Mouse (Mus musculus): ENCODE data around the gene Plpp6. TPM values are rescaled to one million over a fixed set of nuclear protein-coding genes. Genes with fewer than 3 reads are reported as not detected.

Plpp6 gene
- polyA plus RNA-seq, 1 experiment from 2014 or later = 8.8 TPM

DNA sequence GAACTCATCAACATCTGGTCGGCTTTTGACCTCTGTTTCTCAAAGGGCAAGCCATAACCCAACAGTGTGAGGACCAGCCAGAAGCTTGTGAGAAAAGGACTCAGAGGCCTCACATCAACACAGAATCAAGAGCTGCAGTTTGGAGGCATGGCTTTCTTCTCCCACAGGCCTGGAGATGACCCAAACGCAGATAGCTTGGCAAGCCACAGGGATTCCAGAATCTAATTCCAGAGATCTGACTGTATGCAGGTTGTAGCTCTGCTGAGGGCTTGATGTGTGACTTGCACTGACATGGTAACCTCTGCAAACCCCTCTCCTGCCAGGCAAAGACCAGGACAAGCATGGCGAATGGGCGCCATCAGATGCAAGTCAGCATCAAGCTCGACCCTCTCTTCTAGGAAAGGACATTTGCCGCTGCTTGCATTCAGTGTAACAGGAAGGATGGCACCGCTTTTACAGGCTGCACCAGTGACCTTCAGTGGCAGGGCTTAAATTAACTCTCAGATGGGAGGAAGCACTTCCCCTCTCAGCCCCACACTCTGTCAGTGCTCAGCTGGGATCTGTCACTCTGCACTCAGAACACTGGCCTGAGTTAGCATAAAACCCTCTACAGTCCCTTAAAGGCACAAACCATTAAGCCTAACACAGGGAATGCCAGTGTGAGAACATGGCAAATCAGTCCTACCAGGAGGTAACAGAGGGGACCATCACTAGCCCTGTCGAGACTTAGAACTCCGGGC lies 23.4 kb upstream of the Plpp6 start:
- DNase-seq (ENCODE audit: low spot score, missing footprints) (no peak), ATAC-seq (ENCODE audit: low FRiP score) (no peak)
- 84% methylated on average over 9 of the region's 9 CpGs for WGBS
- Histone ChIP-seq H3K36me3 (ENCODE audit: control insufficient read depth, insufficient read depth, low read length) (no peaks in the 10 kb centered on the region), H3K9ac (ENCODE audit: low read length) (no peak overlapping the region), H3K27ac (ENCODE audit: low read depth, low read length) (no peak overlapping the region), H3K4me2 (no peak overlapping the region), H3K9me3 (ENCODE audit: control insufficient read depth, low read length) (no peaks in the 10 kb centered on the region), H3K4me3 (ENCODE audit: low read depth, low read length) (no peak overlapping the region), H3K4me1 (ENCODE audit: control insufficient read depth, insufficient read depth, low read length) (no peaks in the 10 kb centered on the region), H3K27me3 (ENCODE audit: control insufficient read depth, insufficient read depth, low read length) (no peaks in the 10 kb centered on the region)

DNA sequence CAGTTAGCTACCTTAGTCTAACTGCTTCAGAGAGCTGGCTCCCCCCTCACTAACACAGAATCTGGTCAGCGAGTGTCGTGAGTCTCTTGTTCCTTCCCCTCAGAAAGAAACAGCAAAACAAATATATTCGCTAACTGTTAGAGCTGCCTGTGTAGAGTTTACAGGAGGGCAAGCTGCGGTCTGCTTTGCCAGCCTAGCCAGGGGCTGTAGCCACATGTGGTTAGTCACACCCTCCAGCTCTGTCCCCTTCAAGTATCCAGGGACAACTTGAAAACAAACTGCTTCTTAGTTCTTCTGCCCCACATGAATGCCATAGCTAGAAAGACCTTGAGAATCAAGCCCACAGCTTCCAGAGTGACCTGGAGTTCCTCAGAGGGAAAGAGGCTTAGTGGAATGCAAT lies 22.5 kb upstream of the Plpp6 start:
- Histone ChIP-seq H3K27ac (ENCODE audit: low read depth, low read length) (no peak overlapping the region), H3K9ac (ENCODE audit: low read length) (no peak overlapping the region), H3K4me1 (ENCODE audit: control insufficient read depth, insufficient read depth, low read length) (no peaks in the 10 kb centered on the region), H3K9me3 (ENCODE audit: control insufficient read depth, low read length) (no peaks in the 10 kb centered on the region), H3K4me2 (no peak overlapping the region), H3K4me3 (ENCODE audit: low read depth, low read length) (no peak overlapping the region), H3K36me3 (ENCODE audit: control insufficient read depth, insufficient read depth, low read length) (no peaks in the 10 kb centered on the region), H3K27me3 (ENCODE audit: control insufficient read depth, insufficient read depth, low read length) (no peaks in the 10 kb centered on the region)
- DNase-seq (ENCODE audit: low spot score, missing footprints) (no peak), ATAC-seq (ENCODE audit: low FRiP score) (no peak)
- 71% methylated on average over 4 of the region's 4 CpGs for WGBS

DNA sequence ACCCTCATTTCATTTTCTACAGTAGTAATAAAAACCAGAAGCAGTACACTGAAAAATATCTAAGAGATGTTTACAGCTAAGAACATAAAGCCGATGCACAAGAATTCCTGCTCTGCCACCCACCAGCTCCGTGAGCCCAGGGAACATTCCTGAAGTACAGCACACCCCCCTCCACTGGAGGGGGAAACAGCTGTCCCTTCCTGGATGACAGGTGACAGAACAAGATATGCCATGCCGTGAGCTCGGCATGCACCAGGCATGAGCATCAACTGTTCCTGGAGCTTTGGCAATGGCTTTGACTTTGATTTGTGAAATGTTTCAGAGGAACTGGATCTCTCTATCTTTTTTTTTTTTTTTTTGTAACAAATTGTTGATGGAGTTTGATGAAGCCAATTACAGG lies 17.0 kb upstream of the Plpp6 start:
- no peak overlapping the region for H3K4me2 ChIP-seq
- ATAC-seq (ENCODE audit: low FRiP score) = no peak
- no peaks in the 10 kb centered on the region for H3K27me3 ChIP-seq (ENCODE audit: control insufficient read depth, insufficient read depth, low read length)
- no peaks in the 10 kb centered on the region for H3K9me3 ChIP-seq (ENCODE audit: control insufficient read depth, low read length)
- no peak overlapping the region for H3K27ac ChIP-seq (ENCODE audit: low read depth, low read length)
- 67% methylated on average over 4 of the region's 4 CpGs for WGBS
- H3K9ac ChIP-seq (ENCODE audit: low read length) = no peak overlapping the region
- H3K4me1 ChIP-seq (ENCODE audit: control insufficient read depth, insufficient read depth, low read length) = no peaks in the 10 kb centered on the region
- no peak overlapping the region for H3K4me3 ChIP-seq (ENCODE audit: low read depth, low read length)
- no peaks in the 10 kb centered on the region for H3K36me3 ChIP-seq (ENCODE audit: control insufficient read depth, insufficient read depth, low read length)
- DNase-seq (ENCODE audit: low spot score, missing footprints) = no peak

DNA sequence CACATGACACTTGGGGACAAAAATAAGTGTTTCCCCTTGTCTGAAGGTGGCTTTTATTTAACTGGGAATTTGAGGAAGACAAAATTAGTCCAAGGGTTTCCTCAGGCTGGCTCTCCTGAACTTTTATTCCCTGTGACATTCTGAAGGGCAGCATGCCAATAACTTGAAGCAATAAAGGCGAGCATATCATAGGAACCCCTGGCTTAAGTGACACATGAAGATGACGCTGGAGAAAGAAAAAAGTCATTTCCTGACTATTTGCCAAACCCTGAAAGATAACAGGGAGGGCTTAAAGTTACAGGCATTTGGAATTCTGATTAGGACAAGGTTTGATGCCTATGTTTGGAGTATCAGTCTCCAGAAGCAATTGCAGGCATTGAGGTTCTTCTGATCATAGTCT lies 16.4 kb upstream of the Plpp6 start:
- WGBS = 70% methylated on average over 2 of the region's 2 CpGs
- no peak overlapping the region for H3K9ac ChIP-seq (ENCODE audit: low read length)
- H3K27ac ChIP-seq (ENCODE audit: low read depth, low read length) = no peak overlapping the region
- no peak overlapping the region for H3K4me2 ChIP-seq
- no peaks in the 10 kb centered on the region for H3K9me3 ChIP-seq (ENCODE audit: control insufficient read depth, low read length)
- no peaks in the 10 kb centered on the region for H3K36me3 ChIP-seq (ENCODE audit: control insufficient read depth, insufficient read depth, low read length)
- no peaks in the 10 kb centered on the region for H3K27me3 ChIP-seq (ENCODE audit: control insufficient read depth, insufficient read depth, low read length)
- ATAC-seq (ENCODE audit: low FRiP score) (no peak), DNase-seq (ENCODE audit: low spot score, missing footprints) (no peak)
- no peaks in the 10 kb centered on the region for H3K4me1 ChIP-seq (ENCODE audit: control insufficient read depth, insufficient read depth, low read length)
- H3K4me3 ChIP-seq (ENCODE audit: low read depth, low read length) = no peak overlapping the region

- no peak overlapping the region for H3K9ac ChIP-seq (ENCODE audit: low read length)
- DNase-seq (ENCODE audit: low spot score, missing footprints) = no peak
- no peak overlapping the region for H3K4me3 ChIP-seq (ENCODE audit: low read depth, low read length)
- no peak overlapping the region for H3K27ac ChIP-seq (ENCODE audit: low read depth, low read length)
- ATAC-seq (ENCODE audit: low FRiP score) = no peak
- H3K4me1 ChIP-seq (ENCODE audit: control insufficient read depth, insufficient read depth, low read length) = no peaks in the 10 kb centered on the region
- no peaks in the 10 kb centered on the region for H3K36me3 ChIP-seq (ENCODE audit: control insufficient read depth, insufficient read depth, low read length)
- H3K27me3 ChIP-seq (ENCODE audit: control insufficient read depth, insufficient read depth, low read length) = no peaks in the 10 kb centered on the region
- H3K4me2 ChIP-seq = no peak overlapping the region
- no peaks in the 10 kb centered on the region for H3K9me3 ChIP-seq (ENCODE audit: control insufficient read depth, low read length)
- 84% methylated on average over 5 of the region's 5 CpGs for WGBS
Observed at GRCm38 (mm10) chr19:28951251-28951650, 12.5 kb upstream of the Plpp6 start.

DNA sequence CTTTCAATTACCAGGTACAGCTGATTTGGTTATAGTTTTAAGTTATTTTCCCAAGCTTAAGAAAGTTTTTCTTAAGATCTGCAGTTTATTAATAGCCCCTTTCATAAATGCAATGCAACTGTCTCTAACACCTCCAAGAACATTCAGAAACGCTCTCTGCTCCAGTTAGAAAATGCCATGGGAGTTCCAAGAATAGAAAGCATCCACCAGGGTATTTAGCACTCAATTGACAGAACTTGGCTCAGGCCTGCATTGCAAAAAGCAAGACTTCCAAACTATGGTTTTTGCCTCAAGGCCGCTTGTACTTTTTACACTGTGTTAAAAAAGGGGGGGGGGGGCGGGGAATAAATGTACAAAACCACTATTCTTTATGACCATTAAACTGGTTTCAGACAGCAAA lies 640 bp upstream of the Plpp6 start:
- Histone ChIP-seq H3K27me3 (ENCODE audit: control insufficient read depth, insufficient read depth, low read length) (peaks cover 3% of the 10 kb centered on the region; the same call in 1 of the 2 replicates), H3K36me3 (ENCODE audit: control insufficient read depth, insufficient read depth, low read length) (no peaks in the 10 kb centered on the region), H3K9ac (ENCODE audit: low read length) (no peak overlapping the region), H3K9me3 (ENCODE audit: control insufficient read depth, low read length) (no peaks in the 10 kb centered on the region), H3K4me1 (ENCODE audit: control insufficient read depth, insufficient read depth, low read length) (peaks cover 14% of the 10 kb centered on the region), H3K4me3 (ENCODE audit: low read depth, low read length) (peak overlapping the region; percentile 77; the same call in 1 of the 2 replicates), H3K4me2 (peak overlapping the region; percentile 92; the same call in 1 of the 2 replicates), H3K27ac (ENCODE audit: low read depth, low read length) (no peak overlapping the region)
- no peak for DNase-seq (ENCODE audit: low spot score, missing footprints)
- 40% methylated on average over 3 of the region's 3 CpGs for WGBS
- ATAC-seq (ENCODE audit: low FRiP score) = no peak

- no peak for ATAC-seq (ENCODE audit: low FRiP score)
- Histone ChIP-seq H3K4me2 (peak overlapping the region; percentile 92), H3K9ac (ENCODE audit: low read length) (peak overlapping the region; percentile 84), H3K4me1 (ENCODE audit: control insufficient read depth, insufficient read depth, low read length) (peaks cover 14% of the 10 kb centered on the region), H3K4me3 (ENCODE audit: low read depth, low read length) (peak overlapping the region; percentile 77), H3K36me3 (ENCODE audit: control insufficient read depth, insufficient read depth, low read length) (no peaks in the 10 kb centered on the region), H3K27ac (ENCODE audit: low read depth, low read length) (no peak overlapping the region), H3K9me3 (ENCODE audit: control insufficient read depth, low read length) (no peaks in the 10 kb centered on the region), H3K27me3 (ENCODE audit: control insufficient read depth, insufficient read depth, low read length) (peaks cover 3% of the 10 kb centered on the region; the same call in 1 of the 2 replicates)
- 5% methylated on average over 4 of the region's 4 CpGs for WGBS
- no peak for DNase-seq (ENCODE audit: low spot score, missing footprints)
Observed at GRCm38 (mm10) chr19:28963513-28963841, 276 bp upstream of the Plpp6 start.

DNA sequence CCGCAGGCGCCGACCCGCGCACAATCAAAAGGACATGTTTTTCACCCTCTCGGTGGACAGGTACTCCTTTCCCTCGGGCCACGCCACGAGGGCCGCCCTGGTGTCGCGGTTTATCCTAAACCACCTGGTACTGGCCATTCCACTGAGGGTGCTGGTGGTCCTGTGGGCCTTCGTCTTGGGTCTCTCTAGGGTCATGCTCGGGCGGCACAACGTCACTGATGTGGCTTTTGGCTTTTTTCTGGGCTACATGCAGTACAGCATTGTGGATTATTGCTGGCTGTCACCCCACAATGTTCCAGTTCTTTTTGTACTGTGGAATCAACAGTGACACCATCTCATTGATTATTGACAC lies 775 bp downstream of the Plpp6 start:
- Histone ChIP-seq H3K4me2 (peak overlapping the region; percentile 92), H3K27me3 (ENCODE audit: control insufficient read depth, insufficient read depth, low read length) (peaks cover 3% of the 10 kb centered on the region; the same call in 1 of the 2 replicates), H3K4me1 (ENCODE audit: control insufficient read depth, insufficient read depth, low read length) (peaks cover 14% of the 10 kb centered on the region), H3K4me3 (ENCODE audit: low read depth, low read length) (peak overlapping the region; percentile 77), H3K27ac (ENCODE audit: low read depth, low read length) (no peak overlapping the region), H3K9me3 (ENCODE audit: control insufficient read depth, low read length) (no peaks in the 10 kb centered on the region), H3K9ac (ENCODE audit: low read length) (peak overlapping the region; percentile 84), H3K36me3 (ENCODE audit: control insufficient read depth, insufficient read depth, low read length) (no peaks in the 10 kb centered on the region)
- ATAC-seq (ENCODE audit: low FRiP score) (peak; percentile 46; the same call in 1 of the 2 replicates), DNase-seq (ENCODE audit: low spot score, missing footprints) (no peak)
- WGBS = 3% methylated on average over 16 of the region's 16 CpGs

GRCm38 (mm10) chr19:28967652-28968051 lies 3.9 kb downstream of the Plpp6 start, which contains the start of gene 4430402I18Rik:
Gene 4430402I18Rik, minus strand, starts transcription at chr19:28967800.
- Histone ChIP-seq H3K4me1 (ENCODE audit: control insufficient read depth, insufficient read depth, low read length) (peaks cover 14% of the 10 kb centered on the region), H3K27me3 (ENCODE audit: control insufficient read depth, insufficient read depth, low read length) (peaks cover 3% of the 10 kb centered on the region; the same call in 1 of the 2 replicates), H3K4me3 (ENCODE audit: low read depth, low read length) (no peak within 1 kb of the TSS), H3K9me3 (ENCODE audit: control insufficient read depth, low read length) (no peaks in the 10 kb centered on the region), H3K36me3 (ENCODE audit: control insufficient read depth, insufficient read depth, low read length) (no peaks in the 10 kb centered on the region), H3K9ac (ENCODE audit: low read length) (no peak within 1 kb of the TSS), H3K4me2 (no peak within 1 kb of the TSS), H3K27ac (ENCODE audit: low read depth, low read length) (no peak within 1 kb of the TSS)
- peak; percentile 62; the same call in 1 of the 2 replicates for ATAC-seq (ENCODE audit: low FRiP score)
- 3% methylated on average over 11 of the region's 11 CpGs for WGBS
- peak; percentile 89 for DNase-seq (ENCODE audit: low spot score, missing footprints)

Measured in midbrain, embryonic 11.5 days (tissue).